Mouse (Mus musculus) heart, adult 2 months (tissue): ENCODE results near the gene Gm11034. TPM values are rescaled to one million over a fixed set of nuclear protein-coding genes. Genes with fewer than 3 reads are reported as not detected.

ENCODE experiments used
- DNase-seq, 2 experiments: peaks; one replicate each; pipeline ENCODE4 v3.0.0; 2021
- H3K27ac ChIP-seq: fragments of 200-600 bp; 2 replicates; pipeline ENCODE4 v1.8.1; 2022
- H3K27me3 ChIP-seq: fragments of 200-500 bp; 2 replicates; pipeline ENCODE4 v1.6.1; 2012; ENCODE audit warnings: mild to moderate bottlenecking, low read length, inconsistent platforms, mixed read lengths; ENCODE audit not compliant: control insufficient read depth, insufficient read depth
- H3K36me3 ChIP-seq: fragments of 200-500 bp; 2 replicates; pipeline ENCODE4 v1.6.1; 2012; ENCODE audit warnings: low read length, inconsistent platforms; ENCODE audit not compliant: control insufficient read depth, insufficient read depth
- H3K4me1 ChIP-seq: fragments of 200-500 bp; 2 replicates; pipeline ENCODE4 v1.6.1; 2011; ENCODE audit warnings: low read length; ENCODE audit not compliant: control insufficient read depth, insufficient read depth
- H3K4me3 ChIP-seq: fragments of 200-600 bp; 2 replicates; pipeline ENCODE4 v1.8.1; 2022
- H3K79me2 ChIP-seq: fragments of 200-500 bp; replicated peaks from 2 replicates; pipeline ENCODE4 v1.6.1; 2012; ENCODE audit warnings: mild to moderate bottlenecking, inconsistent platforms, low read length, moderate library complexity, mixed read lengths; ENCODE audit not compliant: control insufficient read depth, insufficient read depth
- H3K9ac ChIP-seq: fragments of 200-500 bp; 2 replicates; pipeline ENCODE4 v1.6.1; 2012; ENCODE audit warnings: low read depth, mild to moderate bottlenecking, control low read depth, inconsistent platforms, low read length, mixed read lengths
- CTCF ChIP-seq: fragments of 200-600 bp; IDR thresholded peaks from 2 replicates; pipeline ENCODE4 v1.8.1; 2022; ENCODE audit warnings: antibody characterized with exemption, mild to moderate bottlenecking, moderate library complexity
- EP300 ChIP-seq: fragments of 200-500 bp; IDR thresholded peaks from 2 replicates; pipeline ENCODE4 v1.6.1; 2011; ENCODE audit warnings: low read depth, low read length, control low read depth; ENCODE audit not compliant: insufficient read depth
- POLR2A ChIP-seq: fragments of 200-500 bp; IDR thresholded peaks from 2 replicates; pipeline ENCODE4 v1.6.1; 2011; ENCODE audit warnings: mild to moderate bottlenecking, low read depth, low read length, control low read depth; ENCODE audit not compliant: insufficient read depth
- WGBS: fragments of 180-500 bp; shearing (Covaris S2); methylation state at CpG from one replicate; pipeline ENCODE4 v1.1.7; 2018; 5-methylcytosine and 5-hydroxymethylcytosine counted together
- intact Hi-C: fragments of 180-260 bp; cut with DNase I; formaldehyde crosslinking; loops from one replicate; pipeline ENCODE4 v1.15.1; 2025
- polyA plus RNA-seq: library from polyadenylated mRNA; depleted of rRNA; stranded (reverse); fragments of >200 nt; gene quantifications from 2 replicates; pipeline ENCODE4 v1.2.3, GENCODE M21; 2012
- total RNA-seq, 2 experiments: library from RNA; stranded (reverse); gene quantifications; 2 replicates each; pipeline ENCODE4 v1.2.3; 2021

Gm11034 gene
- total and polyA plus RNA-seq, 3 experiments, result not detected

- no peaks in the 10 kb centered on the region for H3K79me2 ChIP-seq
- peak overlapping the region; percentile 61; the same call in 1 of the 2 replicates for H3K27ac ChIP-seq
- peaks cover 17% of the 10 kb centered on the region for H3K4me1 ChIP-seq
- peaks cover 2% of the 10 kb centered on the region; the same call in 1 of the 2 replicates for H3K36me3 ChIP-seq
- DNase-seq, result no peak
- H3K9ac ChIP-seq, result no peak overlapping the region
- TF ChIP-seq CTCF, result no peak
- TF ChIP-seq EP300, result no peak
- TF ChIP-seq POLR2A, result no peak
- intact Hi-C loops, result loop anchor here (5.0 kb wide), 1 partner anchor 83 kb away; no protein-coding TSS in a partner anchor
- H3K27me3 ChIP-seq, result no peaks in the 10 kb centered on the region
- H3K4me3 ChIP-seq, result no peak overlapping the region
- 57% methylated on average over 2 of the region's 2 CpGs for WGBS
Measured at GRCm38 (mm10) chr8:72259862-72260261, 46.4 kb upstream of the Gm11034 start.

GRCm38 (mm10) chr8:72257902-72258238 is 44.4 kb upstream of the Gm11034 start:
- intact Hi-C loops, result loop anchor here (5.0 kb wide), 1 partner anchor 81 kb away; no protein-coding TSS in a partner anchor
- no peak overlapping the region for H3K27ac ChIP-seq
- no peak overlapping the region for H3K9ac ChIP-seq
- H3K4me3 ChIP-seq, result no peak overlapping the region
- WGBS, result 80% methylated on average over 1 of the region's 1 CpGs
- no peaks in the 10 kb centered on the region for H3K79me2 ChIP-seq
- peaks cover 16% of the 10 kb centered on the region for H3K4me1 ChIP-seq
- peaks cover 2% of the 10 kb centered on the region; the same call in 1 of the 2 replicates for H3K36me3 ChIP-seq
- DNase-seq, result no peak
- no peak for TF ChIP-seq POLR2A
- TF ChIP-seq EP300, result no peak
- TF ChIP-seq CTCF, result no peak
- no peaks in the 10 kb centered on the region for H3K27me3 ChIP-seq

GRCm38 (mm10) chr8:72257171-72257901 is 43.9 kb upstream of the Gm11034 start:
- Histone ChIP-seq H3K79me2 (no peaks in the 10 kb centered on the region), H3K4me3 (no peak overlapping the region), H3K27me3 (no peaks in the 10 kb centered on the region), H3K4me1 (peaks cover 15% of the 10 kb centered on the region), H3K9ac (no peak overlapping the region), H3K27ac (no peak overlapping the region), H3K36me3 (peaks cover 2% of the 10 kb centered on the region; the same call in 1 of the 2 replicates)
- DNase-seq, result no peak
- TF ChIP-seq CTCF (peak; percentile 70), POLR2A (no peak)
- 55% methylated on average over 7 of the region's 7 CpGs for WGBS
- intact Hi-C loops, result loop anchor here (5.0 kb wide), 1 partner anchor 80 kb away; no protein-coding TSS in a partner anchor

GRCm38 (mm10) chr8:72244610-72245009 is 31.2 kb upstream of the Gm11034 start:
- peak in 1 of 2 experiments; percentile 23 for DNase-seq
- Histone ChIP-seq H3K36me3 (no peaks in the 10 kb centered on the region; the same call in none of the 2 replicates), H3K9ac (peak overlapping the region; percentile 30; the same call in 1 of the 2 replicates), H3K27me3 (no peaks in the 10 kb centered on the region), H3K4me1 (peaks cover 14% of the 10 kb centered on the region), H3K4me3 (no peak overlapping the region), H3K27ac (no peak overlapping the region), H3K79me2 (peaks cover 7% of the 10 kb centered on the region)
- TF ChIP-seq EP300, result no peak
- TF ChIP-seq POLR2A, result no peak
- no peak for TF ChIP-seq CTCF
- WGBS, result 25% methylated on average over 2 of the region's 2 CpGs
- intact Hi-C loops, result loop anchor here (5.0 kb wide), 2 partner anchors 67 to 123 kb away; no protein-coding TSS in a partner anchor

DNA sequence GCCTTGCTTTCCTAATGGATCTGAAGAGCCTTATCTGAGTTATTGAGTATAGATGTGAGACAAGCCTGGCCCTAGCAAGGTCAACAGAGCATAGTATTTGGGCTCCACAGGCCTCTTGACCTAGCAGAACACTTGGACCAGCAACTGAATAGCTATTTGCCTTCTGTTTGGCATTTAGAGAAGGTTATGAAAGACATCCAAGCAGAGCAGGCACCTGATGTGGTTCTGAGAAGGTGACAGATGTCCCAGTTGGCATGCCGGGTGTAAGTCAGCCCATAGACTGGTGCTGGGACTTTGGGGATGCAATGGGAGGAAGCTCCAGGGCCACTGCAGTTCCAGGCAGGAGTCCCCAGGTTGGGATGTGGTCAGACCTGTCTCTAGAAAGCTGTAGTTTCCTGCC is 28.8 kb upstream of the Gm11034 start:
- peak in 1 of 2 experiments; percentile 29 for DNase-seq
- WGBS, result 72% methylated on average over 1 of the region's 1 CpGs
- TF ChIP-seq POLR2A (no peak), EP300 (no peak), CTCF (no peak)
- Histone ChIP-seq H3K36me3 (no peaks in the 10 kb centered on the region; the same call in none of the 2 replicates), H3K27me3 (no peaks in the 10 kb centered on the region), H3K4me3 (no peak overlapping the region), H3K79me2 (peaks cover 7% of the 10 kb centered on the region), H3K4me1 (peaks cover 15% of the 10 kb centered on the region), H3K27ac (peak overlapping the region; percentile 30; the same call in 1 of the 2 replicates), H3K9ac (no peak overlapping the region)
- intact Hi-C loops, result loop anchor here (5.0 kb wide), 2 partner anchors 65 to 125 kb away; no protein-coding TSS in a partner anchor

- Histone ChIP-seq H3K36me3 (no peaks in the 10 kb centered on the region; the same call in none of the 2 replicates), H3K27ac (peak overlapping the region; percentile 92), H3K27me3 (no peaks in the 10 kb centered on the region), H3K4me1 (peaks cover 15% of the 10 kb centered on the region), H3K79me2 (peaks cover 5% of the 10 kb centered on the region), H3K9ac (no peak overlapping the region), H3K4me3 (peak overlapping the region; percentile 71)
- 52% methylated on average over 7 of the region's 7 CpGs for WGBS
- DNase-seq, result peak in 1 of 2 experiments; percentile 28
- intact Hi-C loops, result loop anchor here (5.0 kb wide), 2 partner anchors 64 to 126 kb away; no protein-coding TSS in a partner anchor
- TF ChIP-seq POLR2A (no peak), EP300 (no peak), CTCF (no peak)
Measured at GRCm38 (mm10) chr8:72240951-72241350, 27.5 kb upstream of the Gm11034 start.
